Comparison of ENCODE assay signal across 21 mouse cellular contexts in genomic region chr13:83023972-83024371, GRCm38 (mm10).
DNase-seq lines count a peak whose midpoint lies in the region; ATAC-seq lines count a peak whose summit lies in the region.
"Had no signal": no experiment of that assay in that cellular context is flagged by ENCODE, and none has a peak within 500 bp of the region (broad histone marks: within the 10 kb centered on the region; RNA-seq: fewer than 3 reads in every experiment).

No protein-coding gene starts in this region.

- DNase-seq in frontal cortex, postnatal 36 days (ENCODE audit: low spot score in 2 of 2) = no peak
- DNase-seq in right cerebral cortex, adult 18-20 months = peak; percentile 34
- no peak for DNase-seq in right cerebral cortex, postnatal 25 days
- no peak for DNase-seq in embryo, embryonic 10.5 days (ENCODE audit: low spot score)
- DNase-seq: adrenal gland, adult 8-10 months; adrenal gland, postnatal 14 days; adrenal gland, postnatal 36 days; B cell, adult 2 months; cerebellum, adult 11 months; cerebellum, adult 18-20 months; cerebellum, adult 8-10 months; cerebellum, adult 9-11 months; cerebellum, postnatal 14 days; cerebellum, postnatal 36 days; forebrain, postnatal 0 days had no signal

- ATAC-seq in frontal cortex, adult (ENCODE audit: low TSS enrichment) = peak; percentile 59; the same call in 1 of the 2 replicates
- ATAC-seq: activated CD4-positive, CD25-positive, alpha-beta regulatory T cell, adult 4 months; CD4-positive, CD25-positive, alpha-beta regulatory T cell, adult 4 months; forebrain, embryonic 13.5 days; forebrain, embryonic 15.5 days; forebrain, postnatal 0 days; Patski had no signal
